Mouse (Mus musculus) neural tube, embryonic 14.5 days (tissue): Measurements from ENCODE around the gene Cox4i2. TPM values are rescaled to one million over a fixed set of nuclear protein-coding genes. Genes with fewer than 3 reads are reported as not detected.

ENCODE experiments used
- ATAC-seq: fragments of 200-750 bp; cut with Nextera tagmentation; 2 replicates; pipeline ENCODE4 v1.8.0; 2017; ENCODE audit warnings: low read depth, mild to moderate bottlenecking, moderate TSS enrichment, moderate library complexity
- H3K27ac ChIP-seq: fragments of 300-500 bp; sonication (generic); 2 replicates; pipeline ENCODE4 v1.5.1; 2014; ENCODE audit warnings: low read depth, mild to moderate bottlenecking, control low read depth, low read length, moderate library complexity, mixed read lengths
- H3K27me3 ChIP-seq: fragments of 300-500 bp; sonication (generic); 2 replicates; pipeline ENCODE4 v1.6.1; 2014; ENCODE audit warnings: low read length; ENCODE audit not compliant: control insufficient read depth, insufficient read depth
- H3K36me3 ChIP-seq: fragments of 300-500 bp; sonication (generic); 2 replicates; pipeline ENCODE4 v1.6.1; 2014; ENCODE audit warnings: low read length, mixed read lengths; ENCODE audit not compliant: control insufficient read depth, insufficient read depth
- H3K4me1 ChIP-seq: fragments of 300-500 bp; sonication (generic); 2 replicates; pipeline ENCODE4 v1.6.1; 2014; ENCODE audit warnings: low read length; ENCODE audit not compliant: control insufficient read depth, insufficient read depth
- H3K4me2 ChIP-seq: fragments of 300-500 bp; sonication (generic); 2 replicates; pipeline ENCODE4 v1.6.1; 2014; ENCODE audit warnings: mild to moderate bottlenecking, low read depth, low read length, control low read depth
- H3K4me3 ChIP-seq: fragments of 300-500 bp; sonication (generic); 2 replicates; pipeline ENCODE4 v1.5.1; 2014; ENCODE audit warnings: low read depth, low read length, control low read depth, mixed read lengths
- H3K9ac ChIP-seq: fragments of 300-500 bp; sonication (generic); replicated peaks from 2 replicates; pipeline ENCODE4 v1.6.1; 2014; ENCODE audit warnings: low read depth, mild to moderate bottlenecking, control low read depth, low read length, mixed read lengths
- H3K9me3 ChIP-seq: fragments of 300-500 bp; sonication (generic); 2 replicates; pipeline ENCODE4 v1.6.1; 2016; ENCODE audit warnings: low read length; ENCODE audit not compliant: control insufficient read depth
- WGBS: fragments of 180-500 bp; shearing (Covaris S2); extraction: QIAGEN DNeasy Blood & Tissue Kit; methylation state at CpG from one replicate; pipeline ENCODE4 v1.1.7; 2014; 5-methylcytosine and 5-hydroxymethylcytosine counted together
- polyA plus RNA-seq: library from polyadenylated mRNA; unstranded; fragments of >200 nt; fragmentation: Nextera tagmentation; extraction: Ambion mirVana; gene quantifications from 2 replicates; pipeline ENCODE4 v1.2.1, GENCODE M21; 2014

Cox4i2 gene
- polyA plus RNA-seq, 1 experiment from 2014 or later, result 4.5 TPM

DNA sequence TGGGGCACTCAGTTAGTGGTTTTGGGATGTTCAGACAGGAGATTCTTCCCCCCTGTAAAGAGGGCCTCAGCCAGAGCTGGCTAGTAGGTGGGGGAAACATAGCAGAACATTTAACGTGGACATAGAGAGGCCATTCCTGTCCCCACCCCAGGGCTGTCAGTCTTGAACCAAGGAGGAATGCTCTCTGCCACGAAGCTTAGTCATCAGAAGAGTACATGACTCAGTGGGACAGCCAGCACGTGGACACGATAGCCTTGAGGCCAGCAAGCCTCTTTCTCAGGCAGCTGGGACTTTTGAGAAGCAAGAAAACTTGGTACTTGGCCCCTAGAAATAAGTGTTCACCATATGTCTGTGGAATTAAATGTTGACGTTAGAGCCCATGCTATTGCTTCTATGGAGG is 28.7 kb downstream of the Cox4i2 start:
- Histone ChIP-seq H3K9ac (no peak overlapping the region), H3K4me3 (no peak overlapping the region), H3K4me1 (0 out of 2 replicates have a peak, but pooled peaks cover 2% of the 10 kb centered on the region), H3K4me2 (no peak overlapping the region), H3K9me3 (no peaks in the 10 kb centered on the region), H3K27me3 (no peaks in the 10 kb centered on the region), H3K36me3 (peaks cover 16% of the 10 kb centered on the region), H3K27ac (no peak overlapping the region)
- no peak for ATAC-seq
- 91% methylated on average over 5 of the region's 5 CpGs for WGBS

GRCm38 (mm10) chr2:152783241-152783640 is 29.3 kb downstream of the Cox4i2 start:
- Histone ChIP-seq H3K9me3 (no peaks in the 10 kb centered on the region), H3K4me3 (no peak overlapping the region), H3K27me3 (no peaks in the 10 kb centered on the region), H3K27ac (no peak overlapping the region), H3K9ac (no peak overlapping the region), H3K4me1 (0 out of 2 replicates have a peak, but pooled peaks cover 2% of the 10 kb centered on the region), H3K36me3 (peaks cover 16% of the 10 kb centered on the region), H3K4me2 (no peak overlapping the region)
- 92% methylated on average over 5 of the region's 5 CpGs for whole genome bisulfite sequencing
- no peak for ATAC-seq

DNA sequence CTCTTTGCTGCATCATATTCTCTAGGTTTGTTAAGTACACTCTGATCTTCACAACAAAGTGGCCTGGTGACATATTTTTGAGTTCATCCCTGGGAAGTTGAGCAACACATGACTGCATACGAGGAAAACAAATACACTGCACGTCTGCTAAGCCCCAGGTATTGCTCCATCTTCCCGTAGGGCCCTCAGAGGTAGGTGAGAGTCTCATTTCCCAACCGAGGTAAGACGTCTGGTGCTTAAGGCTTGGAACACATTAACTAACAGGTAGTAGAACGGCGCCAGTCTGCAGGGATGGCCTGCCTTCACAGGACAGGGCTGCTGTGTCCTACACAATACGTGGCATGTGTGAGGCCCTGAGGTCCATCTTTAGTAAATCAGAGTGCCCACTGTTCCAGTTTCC is 30.7 kb downstream of the Cox4i2 start:
- 97% methylated on average over 8 of the region's 8 CpGs for WGBS

GRCm38 (mm10) chr2:152785446-152786350 is 31.7 kb downstream of the Cox4i2 start:
- peaks cover 12% of the 10 kb centered on the region for H3K36me3 ChIP-seq
- H3K9me3 ChIP-seq, result no peaks in the 10 kb centered on the region
- peaks cover 7% of the 10 kb centered on the region for H3K4me1 ChIP-seq
- H3K4me2 ChIP-seq, result no peak overlapping the region
- 35% methylated on average over 18 of the region's 18 CpGs for WGBS
- ATAC-seq, result peak; percentile 63
- no peaks in the 10 kb centered on the region for H3K27me3 ChIP-seq
- peak overlapping the region; percentile 49 for H3K27ac ChIP-seq
- no peak overlapping the region for H3K9ac ChIP-seq
- no peak overlapping the region for H3K4me3 ChIP-seq

More for the DNA sequence above, 30.7 kb downstream of the Cox4i2 start:
- Histone ChIP-seq H3K4me1 (peaks cover 7% of the 10 kb centered on the region), H3K27ac (peak overlapping the region; percentile 49; the same call in 1 of the 2 replicates), H3K36me3 (peaks cover 16% of the 10 kb centered on the region), H3K9me3 (no peaks in the 10 kb centered on the region), H3K4me3 (no peak overlapping the region), H3K9ac (no peak overlapping the region), H3K27me3 (no peaks in the 10 kb centered on the region), H3K4me2 (no peak overlapping the region)
- ATAC-seq, result no peak

- Histone ChIP-seq H3K4me3 (no peak overlapping the region), H3K9me3 (no peaks in the 10 kb centered on the region), H3K36me3 (no peaks in the 10 kb centered on the region), H3K27ac (no peak overlapping the region), H3K4me1 (peaks cover 7% of the 10 kb centered on the region), H3K9ac (no peak overlapping the region), H3K27me3 (no peaks in the 10 kb centered on the region), H3K4me2 (no peak overlapping the region)
- 98% methylated on average over 2 of the region's 2 CpGs for WGBS
- no peak for ATAC-seq
Observed at GRCm38 (mm10) chr2:152787136-152787535, 33.2 kb downstream of the Cox4i2 start.

DNA sequence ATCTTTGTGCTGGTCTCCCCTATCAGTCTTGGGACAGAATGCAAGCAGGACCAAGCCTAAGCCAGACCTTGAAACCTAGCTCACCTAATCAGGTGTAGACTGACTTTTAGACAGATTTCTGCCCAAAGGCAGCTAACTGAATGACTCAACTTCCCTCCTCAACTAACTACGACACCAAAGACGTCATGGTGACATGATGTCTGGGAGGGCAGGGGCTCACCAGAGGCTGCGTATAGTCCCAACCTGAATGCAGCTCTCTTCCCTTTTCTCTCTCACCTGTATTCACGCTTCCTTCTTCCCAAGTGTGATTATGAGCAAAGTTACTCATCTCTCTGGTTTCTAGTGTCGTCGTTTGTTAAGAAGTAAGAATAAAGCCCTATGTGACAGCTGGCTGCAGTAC is 33.6 kb downstream of the Cox4i2 start:
- Histone ChIP-seq H3K9ac (no peak overlapping the region), H3K4me1 (peaks cover 7% of the 10 kb centered on the region), H3K4me3 (no peak overlapping the region), H3K27ac (no peak overlapping the region), H3K4me2 (no peak overlapping the region), H3K36me3 (no peaks in the 10 kb centered on the region), H3K27me3 (no peaks in the 10 kb centered on the region), H3K9me3 (no peaks in the 10 kb centered on the region)
- no peak for ATAC-seq
- 95% methylated on average over 6 of the region's 6 CpGs for WGBS

- Histone ChIP-seq H3K36me3 (no peaks in the 10 kb centered on the region), H3K27me3 (no peaks in the 10 kb centered on the region), H3K4me2 (no peak overlapping the region), H3K4me1 (peaks cover 7% of the 10 kb centered on the region), H3K9me3 (no peaks in the 10 kb centered on the region), H3K27ac (0 out of 2 replicates have a peak overlapping the region, but pooled peaks have one; percentile 52), H3K4me3 (no peak overlapping the region), H3K9ac (no peak overlapping the region)
- WGBS, result 65% methylated on average over 6 of the region's 6 CpGs
- no peak for ATAC-seq
Observed at GRCm38 (mm10) chr2:152788892-152789421, 35.0 kb downstream of the Cox4i2 start.

GRCm38 (mm10) chr2:152789591-152789999 is 35.6 kb downstream of the Cox4i2 start:
- WGBS, result 65% methylated on average over 4 of the region's 4 CpGs
- Histone ChIP-seq H3K27ac (peak overlapping the region; percentile 52), H3K4me1 (peaks cover 7% of the 10 kb centered on the region), H3K9ac (no peak overlapping the region), H3K36me3 (no peaks in the 10 kb centered on the region), H3K4me3 (no peak overlapping the region), H3K4me2 (no peak overlapping the region), H3K27me3 (no peaks in the 10 kb centered on the region), H3K9me3 (no peaks in the 10 kb centered on the region)
- no peak for ATAC-seq

DNA sequence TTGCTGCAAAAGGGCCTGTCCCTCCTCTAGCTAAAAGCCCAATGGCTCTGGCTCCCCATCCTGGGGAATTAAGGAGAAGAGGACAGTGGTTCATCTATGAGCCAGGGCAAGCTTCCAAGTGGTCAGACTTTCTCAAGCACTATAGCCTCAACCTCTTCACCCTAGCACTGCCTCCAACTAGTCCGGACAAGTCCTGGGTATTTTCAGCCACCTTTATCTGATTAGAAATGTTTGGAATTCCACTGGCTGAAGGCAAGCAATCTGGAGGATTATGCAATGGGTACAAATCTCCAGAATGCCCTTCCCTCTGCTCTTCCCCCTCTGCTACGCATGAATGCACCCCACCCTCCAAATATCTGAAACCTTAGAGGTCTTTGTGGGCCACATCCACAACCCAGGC is 38.5 kb downstream of the Cox4i2 start:
- Histone ChIP-seq H3K4me3 (no peak overlapping the region), H3K27me3 (no peaks in the 10 kb centered on the region), H3K9ac (no peak overlapping the region), H3K4me1 (peaks cover 5% of the 10 kb centered on the region), H3K4me2 (no peak overlapping the region), H3K36me3 (no peaks in the 10 kb centered on the region), H3K27ac (no peak overlapping the region), H3K9me3 (no peaks in the 10 kb centered on the region)
- 92% methylated on average over 2 of the region's 2 CpGs for WGBS
- ATAC-seq, result no peak
